Mouse (Mus musculus): ENCODE measurements around the gene Abcc12. TPM values are rescaled to one million over a fixed set of nuclear protein-coding genes. Genes with fewer than 3 reads are reported as not detected.

Abcc12 gene
- polyA plus RNA-seq, 1 experiment from 2014 or later, result not detected

DNA sequence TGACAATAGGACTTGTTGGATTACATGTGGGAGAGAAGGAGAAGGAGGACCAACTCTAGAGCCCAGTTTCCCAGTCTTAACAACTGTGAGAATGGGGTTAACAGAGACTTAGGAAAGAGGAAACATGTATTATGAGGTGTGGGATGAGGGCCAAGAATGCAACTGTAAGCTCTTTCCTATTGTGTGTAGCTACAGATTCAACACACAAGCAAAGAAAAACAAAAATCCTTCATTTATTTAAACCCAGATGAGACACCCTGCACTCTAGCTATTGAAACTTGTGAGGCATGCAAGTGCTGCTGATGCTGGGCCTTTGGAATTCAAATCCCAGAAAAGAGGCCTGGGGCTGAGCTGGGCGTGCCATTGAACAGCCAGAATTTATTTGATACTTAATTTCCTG lies 18.7 kb downstream of the Abcc12 start:
- Histone ChIP-seq H3K4me3 (ENCODE audit: low read depth, low read length) (no peak overlapping the region), H3K27ac (ENCODE audit: low read depth, low read length) (no peak overlapping the region)
- no peak for DNase-seq (ENCODE audit: low spot score)

DNA sequence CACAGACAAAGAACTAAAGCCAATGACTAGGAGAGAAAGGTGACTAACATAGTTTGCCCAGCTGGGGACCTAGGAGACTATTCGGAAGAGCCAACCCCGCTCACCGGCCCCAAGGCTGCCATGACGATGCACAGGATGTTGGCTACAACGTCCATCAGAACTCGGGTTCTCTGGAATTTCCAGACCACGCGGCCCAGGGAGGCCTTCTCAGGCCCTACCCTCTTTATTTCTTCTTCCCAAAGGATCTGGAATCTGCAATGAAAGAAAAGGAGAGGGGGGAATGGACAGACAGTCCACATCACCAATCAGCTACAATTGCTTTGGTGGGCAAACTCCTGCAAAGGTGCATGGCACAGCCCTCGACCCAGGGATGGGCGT lies 19.8 kb downstream of the Abcc12 start:
- no peaks in the 10 kb centered on the region for H3K27me3 ChIP-seq (ENCODE audit: control insufficient read depth, insufficient read depth, low read length)
- H3K27ac ChIP-seq (ENCODE audit: low read depth, low read length), result no peak overlapping the region
- H3K4me1 ChIP-seq (replicated peaks; ENCODE audit: control insufficient read depth, insufficient read depth, low read length), result no peaks in the 10 kb centered on the region
- H3K4me3 ChIP-seq (ENCODE audit: low read depth, low read length), result no peak overlapping the region
- H3K4me2 ChIP-seq (replicated peaks; ENCODE audit: low read depth, low read length), result no peak overlapping the region
- ATAC-seq (ENCODE audit: low FRiP score), result no peak
- 94% methylated on average over 10 of the region's 10 CpGs for WGBS
- no peak overlapping the region for H3K9ac ChIP-seq (ENCODE audit: low read depth, low read length)
- no peaks in the 10 kb centered on the region for H3K36me3 ChIP-seq (ENCODE audit: control insufficient read depth, insufficient read depth, low read length)
- no peaks in the 10 kb centered on the region for H3K9me3 ChIP-seq (ENCODE audit: control insufficient read depth, low read length)
- DNase-seq (ENCODE audit: low spot score), result no peak

More for the DNA sequence above, 18.7 kb downstream of the Abcc12 start:
- H3K9me3 ChIP-seq (ENCODE audit: control insufficient read depth, low read length), result no peaks in the 10 kb centered on the region
- H3K9ac ChIP-seq (ENCODE audit: low read depth, low read length), result no peak overlapping the region
- WGBS, result 55% methylated on average over 1 of the region's 1 CpGs
- H3K4me1 ChIP-seq (replicated peaks; ENCODE audit: control insufficient read depth, insufficient read depth, low read length), result no peaks in the 10 kb centered on the region
- H3K4me2 ChIP-seq (replicated peaks; ENCODE audit: low read depth, low read length), result no peak overlapping the region
- H3K36me3 ChIP-seq (ENCODE audit: control insufficient read depth, insufficient read depth, low read length), result no peaks in the 10 kb centered on the region
- H3K27me3 ChIP-seq (ENCODE audit: control insufficient read depth, insufficient read depth, low read length), result no peaks in the 10 kb centered on the region
- no peak for ATAC-seq (ENCODE audit: low FRiP score)

DNA sequence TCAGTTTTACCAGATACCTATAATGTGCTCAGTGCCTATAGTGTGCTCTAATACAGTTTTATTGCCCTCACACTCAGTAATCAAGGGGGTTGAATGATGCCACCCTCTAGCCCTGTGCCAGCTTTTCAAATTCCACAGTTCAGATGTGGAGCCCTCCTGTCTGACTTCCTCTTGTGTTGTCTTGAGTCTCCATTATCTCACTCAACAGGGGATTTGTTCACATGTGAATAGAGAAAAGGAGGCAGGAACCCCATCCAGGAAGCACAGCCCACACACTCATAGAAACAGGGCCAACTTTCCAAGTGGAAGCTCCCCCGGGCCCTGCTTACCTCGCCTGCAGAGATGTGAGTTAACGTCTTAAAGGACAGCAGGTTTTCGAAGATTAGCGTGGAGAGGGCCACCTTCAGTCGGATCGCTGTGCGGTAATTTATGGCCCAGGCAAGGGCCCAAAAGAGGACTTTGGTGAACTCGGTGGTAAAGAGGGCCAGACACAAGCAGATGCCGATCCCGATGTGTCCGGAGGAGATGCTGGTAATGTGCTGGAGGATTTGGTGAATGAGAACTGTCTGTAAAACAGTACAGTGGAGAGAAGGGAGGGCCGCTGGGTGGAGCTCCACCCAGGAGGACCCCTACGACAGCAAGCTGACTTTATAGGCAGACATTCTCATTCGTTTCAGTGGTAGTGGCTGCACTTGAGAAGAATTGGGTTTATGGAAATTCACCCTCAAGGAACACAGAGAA lies 20.4 kb downstream of the Abcc12 start:
- Histone ChIP-seq H3K4me3 (ENCODE audit: low read depth, low read length) (no peak overlapping the region), H3K9ac (ENCODE audit: low read depth, low read length) (no peak overlapping the region), H3K9me3 (ENCODE audit: control insufficient read depth, low read length) (no peaks in the 10 kb centered on the region), H3K36me3 (ENCODE audit: control insufficient read depth, insufficient read depth, low read length) (no peaks in the 10 kb centered on the region), H3K27ac (ENCODE audit: low read depth, low read length) (no peak overlapping the region), H3K4me2 (replicated peaks; ENCODE audit: low read depth, low read length) (no peak overlapping the region), H3K4me1 (replicated peaks; ENCODE audit: control insufficient read depth, insufficient read depth, low read length) (no peaks in the 10 kb centered on the region), H3K27me3 (ENCODE audit: control insufficient read depth, insufficient read depth, low read length) (no peaks in the 10 kb centered on the region)
- no peak for ATAC-seq (ENCODE audit: low FRiP score)
- no peak for DNase-seq (ENCODE audit: low spot score)
- WGBS, result 85% methylated on average over 15 of the region's 15 CpGs

DNA sequence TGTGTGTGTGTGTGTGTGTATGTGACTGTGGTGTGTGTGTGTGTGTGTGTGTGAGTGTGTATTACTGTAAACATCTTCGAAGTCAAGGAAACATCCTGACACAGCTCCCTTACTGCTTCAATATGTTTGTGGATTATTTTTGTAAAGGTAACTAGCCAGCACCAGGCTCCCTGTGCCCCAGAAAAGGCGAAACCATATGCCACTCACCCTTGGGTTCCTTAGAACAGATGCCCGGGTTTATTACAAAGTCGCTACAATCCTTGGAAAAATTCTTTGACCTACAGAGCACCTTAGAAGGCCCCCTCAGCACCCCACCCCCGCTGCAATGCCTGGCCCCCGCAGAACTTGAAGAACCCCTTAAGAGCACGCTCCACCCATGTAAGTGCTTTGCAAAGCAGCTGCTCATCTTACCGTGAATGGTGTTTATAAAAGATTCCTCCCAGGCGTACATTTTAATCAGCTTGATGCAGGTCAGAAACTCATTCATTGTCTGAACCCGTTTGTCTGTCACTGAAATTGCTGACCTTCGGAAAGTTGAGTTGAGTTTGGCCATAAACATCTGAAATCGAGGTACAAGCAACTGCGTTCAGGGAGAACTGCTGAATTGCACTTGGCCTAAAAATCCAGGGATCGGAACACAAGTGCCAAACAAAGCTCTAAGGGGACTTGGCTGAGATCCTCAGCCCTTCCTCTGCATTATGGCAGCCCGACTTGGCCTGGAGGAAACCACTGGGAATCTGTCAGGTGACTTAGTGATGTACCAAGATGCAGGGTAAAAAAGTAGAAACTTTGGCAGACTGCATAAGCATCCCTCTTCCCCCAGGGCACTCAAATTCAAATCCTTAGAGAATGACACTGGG lies 23.1 kb downstream of the Abcc12 start:
- ATAC-seq (ENCODE audit: low FRiP score), result no peak
- Histone ChIP-seq H3K4me1 (replicated peaks; ENCODE audit: control insufficient read depth, insufficient read depth, low read length) (no peaks in the 10 kb centered on the region), H3K9ac (ENCODE audit: low read depth, low read length) (no peak overlapping the region), H3K27ac (ENCODE audit: low read depth, low read length) (no peak overlapping the region), H3K27me3 (ENCODE audit: control insufficient read depth, insufficient read depth, low read length) (no peaks in the 10 kb centered on the region), H3K36me3 (ENCODE audit: control insufficient read depth, insufficient read depth, low read length) (no peaks in the 10 kb centered on the region), H3K9me3 (ENCODE audit: control insufficient read depth, low read length) (no peaks in the 10 kb centered on the region), H3K4me3 (ENCODE audit: low read depth, low read length) (no peak overlapping the region), H3K4me2 (replicated peaks; ENCODE audit: low read depth, low read length) (no peak overlapping the region)
- 87% methylated on average over 15 of the region's 15 CpGs for WGBS
- DNase-seq (ENCODE audit: low spot score), result no peak

DNA sequence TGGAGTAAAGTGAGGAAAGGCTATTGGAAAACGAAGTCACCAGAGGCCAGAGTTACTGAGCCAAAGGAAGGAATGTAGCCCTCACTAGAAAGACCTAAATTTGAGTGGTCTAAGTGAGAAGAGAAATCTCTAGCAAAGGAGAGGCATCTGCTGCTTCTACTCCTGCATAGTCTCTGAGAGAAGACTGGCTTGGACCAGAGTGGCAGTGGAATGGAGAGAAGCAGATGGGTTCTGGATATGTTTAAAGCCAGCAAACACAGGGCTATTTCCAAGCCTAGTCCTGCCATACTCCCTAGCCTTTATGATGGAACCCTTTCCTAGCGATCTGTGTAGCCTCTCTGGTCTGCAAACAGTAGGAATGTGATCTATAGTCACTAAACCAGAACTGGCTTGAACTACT lies 24.9 kb downstream of the Abcc12 start:
- H3K27ac ChIP-seq (ENCODE audit: low read depth, low read length), result no peak overlapping the region
- no peaks in the 10 kb centered on the region for H3K27me3 ChIP-seq (ENCODE audit: control insufficient read depth, insufficient read depth, low read length)
- H3K4me1 ChIP-seq (replicated peaks; ENCODE audit: control insufficient read depth, insufficient read depth, low read length), result no peaks in the 10 kb centered on the region
- DNase-seq (ENCODE audit: low spot score), result no peak
- no peak overlapping the region for H3K4me3 ChIP-seq (ENCODE audit: low read depth, low read length)
- WGBS, result 79% methylated on average over 2 of the region's 2 CpGs
- H3K9ac ChIP-seq (ENCODE audit: low read depth, low read length), result no peak overlapping the region
- H3K4me2 ChIP-seq (replicated peaks; ENCODE audit: low read depth, low read length), result no peak overlapping the region
- no peaks in the 10 kb centered on the region for H3K36me3 ChIP-seq (ENCODE audit: control insufficient read depth, insufficient read depth, low read length)
- H3K9me3 ChIP-seq (ENCODE audit: control insufficient read depth, low read length), result no peaks in the 10 kb centered on the region
- no peak for ATAC-seq (ENCODE audit: low FRiP score)

- Histone ChIP-seq H3K4me2 (replicated peaks; ENCODE audit: low read depth, low read length) (no peak overlapping the region), H3K27ac (ENCODE audit: low read depth, low read length) (no peak overlapping the region), H3K4me3 (ENCODE audit: low read depth, low read length) (no peak overlapping the region), H3K27me3 (ENCODE audit: control insufficient read depth, insufficient read depth, low read length) (no peaks in the 10 kb centered on the region), H3K36me3 (ENCODE audit: control insufficient read depth, insufficient read depth, low read length) (no peaks in the 10 kb centered on the region), H3K9me3 (ENCODE audit: control insufficient read depth, low read length) (no peaks in the 10 kb centered on the region), H3K9ac (ENCODE audit: low read depth, low read length) (no peak overlapping the region), H3K4me1 (replicated peaks; ENCODE audit: control insufficient read depth, insufficient read depth, low read length) (no peaks in the 10 kb centered on the region)
- 88% methylated on average over 12 of the region's 12 CpGs for WGBS
- DNase-seq (ENCODE audit: low spot score) (no peak), ATAC-seq (ENCODE audit: low FRiP score) (no peak)
Measured at GRCm38 (mm10) chr8:86554220-86554891, 26.1 kb downstream of the Abcc12 start.

- ATAC-seq (ENCODE audit: low FRiP score) (no peak), DNase-seq (ENCODE audit: low spot score) (no peak)
- Histone ChIP-seq H3K27ac (ENCODE audit: low read depth, low read length) (no peak overlapping the region), H3K4me3 (ENCODE audit: low read depth, low read length) (no peak overlapping the region), H3K27me3 (ENCODE audit: control insufficient read depth, insufficient read depth, low read length) (no peaks in the 10 kb centered on the region), H3K4me1 (replicated peaks; ENCODE audit: control insufficient read depth, insufficient read depth, low read length) (no peaks in the 10 kb centered on the region), H3K9ac (ENCODE audit: low read depth, low read length) (no peak overlapping the region), H3K9me3 (ENCODE audit: control insufficient read depth, low read length) (no peaks in the 10 kb centered on the region), H3K4me2 (replicated peaks; ENCODE audit: low read depth, low read length) (no peak overlapping the region), H3K36me3 (ENCODE audit: control insufficient read depth, insufficient read depth, low read length) (no peaks in the 10 kb centered on the region)
- WGBS, result 85% methylated on average over 10 of the region's 10 CpGs
Measured at GRCm38 (mm10) chr8:86550516-86550915, 30.0 kb downstream of the Abcc12 start.

GRCm38 (mm10) chr8:86546001-86546400 lies 34.5 kb downstream of the Abcc12 start:
- Histone ChIP-seq H3K36me3 (ENCODE audit: control insufficient read depth, insufficient read depth, low read length) (no peaks in the 10 kb centered on the region), H3K27me3 (ENCODE audit: control insufficient read depth, insufficient read depth, low read length) (no peaks in the 10 kb centered on the region), H3K27ac (ENCODE audit: low read depth, low read length) (no peak overlapping the region), H3K4me2 (replicated peaks; ENCODE audit: low read depth, low read length) (no peak overlapping the region), H3K9me3 (ENCODE audit: control insufficient read depth, low read length) (no peaks in the 10 kb centered on the region), H3K4me1 (replicated peaks; ENCODE audit: control insufficient read depth, insufficient read depth, low read length) (no peaks in the 10 kb centered on the region), H3K9ac (ENCODE audit: low read depth, low read length) (no peak overlapping the region), H3K4me3 (ENCODE audit: low read depth, low read length) (no peak overlapping the region)
- 68% methylated on average over 1 of the region's 1 CpGs for WGBS
- ATAC-seq (ENCODE audit: low FRiP score), result no peak
- DNase-seq (ENCODE audit: low spot score), result no peak

All from hindbrain, embryonic 11.5 days (tissue).